Mouse (Mus musculus) kidney, adult 2 months (tissue): ENCODE measurements around the gene Usp29. TPM values are rescaled to one million over a fixed set of nuclear protein-coding genes. Genes with fewer than 3 reads are reported as not detected.

ENCODE experiments used
- DNase-seq: peaks from one replicate; pipeline ENCODE4 v3.0.0; 2021
- H3K27ac ChIP-seq: fragments of 200-500 bp; 2 replicates; pipeline ENCODE4 v1.5.1; 2012; ENCODE audit warnings: low read depth, low read length, control low read depth, inconsistent platforms; ENCODE audit not compliant: insufficient read depth
- H3K27me3 ChIP-seq: fragments of 200-500 bp; replicated peaks from 2 replicates; pipeline ENCODE4 v1.6.1; 2012; ENCODE audit warnings: mild to moderate bottlenecking, moderate library complexity, low read length, inconsistent platforms; ENCODE audit not compliant: control insufficient read depth, insufficient read depth
- H3K36me3 ChIP-seq: fragments of 200-500 bp; 2 replicates; pipeline ENCODE4 v1.6.1; 2012; ENCODE audit warnings: mild to moderate bottlenecking, moderate library complexity, low read length, inconsistent platforms; ENCODE audit not compliant: control insufficient read depth, insufficient read depth
- H3K4me1 ChIP-seq: fragments of 200-500 bp; 2 replicates; pipeline ENCODE4 v1.6.1; 2011; ENCODE audit warnings: low read length; ENCODE audit not compliant: control insufficient read depth, insufficient read depth
- H3K4me3 ChIP-seq: fragments of 200-500 bp; 2 replicates; pipeline ENCODE4 v1.5.1; 2011; ENCODE audit warnings: mild to moderate bottlenecking, low read depth, low read length, control low read depth; ENCODE audit not compliant: insufficient read depth
- CTCF ChIP-seq: fragments of 200-500 bp; conservative IDR thresholded peaks from 2 replicates; pipeline ENCODE4 v1.5.1; 2011; ENCODE audit warnings: low read depth, mild to moderate bottlenecking, control low read depth, low read length, moderate library complexity, mixed read lengths; ENCODE audit not compliant: insufficient read depth, insufficient read length
- POLR2A ChIP-seq: fragments of 200-500 bp; IDR thresholded peaks from one replicate; pipeline ENCODE4 v1.6.1; 2011; ENCODE audit warnings: low read depth, low read length, control low read depth
- WGBS: fragments of 180-500 bp; shearing (Covaris S2); methylation state at CpG from one replicate; pipeline ENCODE4 v1.1.7; 2018; 5-methylcytosine and 5-hydroxymethylcytosine counted together
- polyA plus RNA-seq: library from polyadenylated mRNA; depleted of rRNA; stranded (reverse); fragments of >200 nt; gene quantifications from 2 replicates; pipeline ENCODE4 v1.2.3, GENCODE M21; 2012

Usp29 gene
- polyA plus RNA-seq, 1 experiment, result 0.17 TPM

GRCm38 (mm10) chr7:6816706-6817376 is 86.5 kb downstream of the Usp29 start:
- TF ChIP-seq POLR2A, result no peak
- no peak for TF ChIP-seq CTCF
- DNase-seq, result no peak
- Histone ChIP-seq H3K4me1 (no peaks in the 10 kb centered on the region), H3K27ac (no peak overlapping the region), H3K4me3 (no peak overlapping the region), H3K27me3 (no peaks in the 10 kb centered on the region), H3K36me3 (no peaks in the 10 kb centered on the region)
- WGBS, result 92% methylated on average over 5 of the region's 5 CpGs

- Histone ChIP-seq H3K27me3 (no peaks in the 10 kb centered on the region), H3K27ac (no peak overlapping the region), H3K4me3 (no peak overlapping the region), H3K36me3 (no peaks in the 10 kb centered on the region), H3K4me1 (no peaks in the 10 kb centered on the region; the same call in 1 of the 2 replicates)
- no peak for DNase-seq
- 77% methylated on average over 6 of the region's 6 CpGs for WGBS
- no peak for TF ChIP-seq CTCF
- no peak for TF ChIP-seq POLR2A
These were observed 89.9 kb downstream of the Usp29 start for GRCm38 (mm10) chr7:6820296-6820695.

GRCm38 (mm10) chr7:6822633-6823032 is 92.3 kb downstream of the Usp29 start:
- no peaks in the 10 kb centered on the region; the same call in 1 of the 2 replicates for H3K4me1 ChIP-seq
- WGBS, result 35% methylated on average over 4 of the region's 4 CpGs
- no peaks in the 10 kb centered on the region for H3K36me3 ChIP-seq
- peak; percentile 55 for DNase-seq
- no peak overlapping the region for H3K4me3 ChIP-seq
- no peak overlapping the region for H3K27ac ChIP-seq
- TF ChIP-seq POLR2A (no peak), CTCF (no peak)
- H3K27me3 ChIP-seq, result no peaks in the 10 kb centered on the region

GRCm38 (mm10) chr7:6823673-6824072 is 93.3 kb downstream of the Usp29 start:
- Histone ChIP-seq H3K4me1 (no peaks in the 10 kb centered on the region; the same call in 1 of the 2 replicates), H3K27ac (no peak overlapping the region), H3K4me3 (no peak overlapping the region), H3K27me3 (no peaks in the 10 kb centered on the region), H3K36me3 (no peaks in the 10 kb centered on the region)
- 51% methylated on average over 2 of the region's 2 CpGs for WGBS
- DNase-seq, result peak; percentile 19
- TF ChIP-seq CTCF (no peak), POLR2A (no peak)

GRCm38 (mm10) chr7:6825966-6826647 is 95.7 kb downstream of the Usp29 start:
- Histone ChIP-seq H3K27me3 (no peaks in the 10 kb centered on the region), H3K27ac (no peak overlapping the region), H3K4me1 (no peaks in the 10 kb centered on the region; the same call in 1 of the 2 replicates), H3K4me3 (no peak overlapping the region), H3K36me3 (no peaks in the 10 kb centered on the region)
- TF ChIP-seq POLR2A, result no peak
- TF ChIP-seq CTCF, result no peak
- 74% methylated on average over 11 of the region's 11 CpGs for WGBS
- peak; percentile 80 for DNase-seq

- H3K27me3 ChIP-seq, result no peaks in the 10 kb centered on the region
- H3K36me3 ChIP-seq, result no peaks in the 10 kb centered on the region
- DNase-seq, result no peak
- 35% methylated on average over 2 of the region's 2 CpGs for WGBS
- H3K27ac ChIP-seq, result no peak overlapping the region
- H3K4me1 ChIP-seq, result no peaks in the 10 kb centered on the region
- TF ChIP-seq CTCF (no peak), POLR2A (no peak)
- H3K4me3 ChIP-seq, result no peak overlapping the region
These were observed 98.8 kb downstream of the Usp29 start for GRCm38 (mm10) chr7:6829148-6829547.

GRCm38 (mm10) chr7:6834950-6835349 is 104.6 kb downstream of the Usp29 start:
- Histone ChIP-seq H3K27ac (no peak overlapping the region), H3K4me3 (no peak overlapping the region), H3K27me3 (no peaks in the 10 kb centered on the region), H3K4me1 (no peaks in the 10 kb centered on the region), H3K36me3 (no peaks in the 10 kb centered on the region)
- no peak for DNase-seq
- 61% methylated on average over 5 of the region's 5 CpGs for WGBS
- TF ChIP-seq CTCF (no peak), POLR2A (no peak)
